Comparison of ENCODE assay signal across 8 mouse cellular contexts in genomic region chr2:167063906-167064496, GRCm38 (mm10). TPM values are rescaled to one million over a fixed set of nuclear protein-coding genes. Genes with fewer than 3 reads are reported as not detected.
DNase-seq lines count a peak whose midpoint lies in the region; ATAC-seq and TF ChIP-seq lines count a peak whose summit lies in the region.

No protein-coding gene starts in this region.

- H3K9ac ChIP-seq in embryonic facial prominence, embryonic 14.5 days (ENCODE audit: low read depth, low read length): peak overlapping the region; percentile 89
- peak overlapping the region; percentile 94 for H3K9ac ChIP-seq in liver, embryonic 12.5 days

- H3K4me3 ChIP-seq in gastrocnemius, adult 2 months: peak overlapping the region; percentile 91
- H3K4me3 ChIP-seq in embryonic facial prominence, embryonic 14.5 days (ENCODE audit: low read depth, low read length): peak overlapping the region; percentile 67
- peak overlapping the region; percentile 84 for H3K4me3 ChIP-seq in liver, embryonic 12.5 days

- no peak for DNase-seq in gastrocnemius, adult 2 months
- no peak for DNase-seq in gastrocnemius, adult 8-10 months (ENCODE audit: low spot score in 2 of 2)
- peak; percentile 48 for DNase-seq in 3134 (ENCODE audit: extremely low read depth, insufficient read length, low spot score)
- DNase-seq in embryonic facial prominence, embryonic 14.5 days (ENCODE audit: low spot score): no peak
- DNase-seq in frontal cortex, postnatal 10 days (ENCODE audit: low spot score in 2 of 2): no peak
- DNase-seq in frontal cortex, adult 2 months (ENCODE audit: extremely low spot score in 1 of 2, low spot score in 1 of 2): no peak

- peak overlapping the region; percentile 91 for H3K4me2 ChIP-seq in embryonic facial prominence, embryonic 14.5 days (ENCODE audit: low read depth, low read length)
- H3K4me2 ChIP-seq in liver, embryonic 12.5 days: peak overlapping the region; percentile 89

- H3K9me3 ChIP-seq in embryonic facial prominence, embryonic 14.5 days (ENCODE audit: control insufficient read depth, low read length): no peaks in the 10 kb centered on the region
- no peaks in the 10 kb centered on the region for H3K9me3 ChIP-seq in liver, embryonic 12.5 days (replicated peaks)

- H3K27ac ChIP-seq in gastrocnemius, adult 2 months: peak overlapping the region; percentile 96
- H3K27ac ChIP-seq in embryonic facial prominence, embryonic 14.5 days (replicated peaks; ENCODE audit: low read depth, low read length): peak overlapping the region; percentile 86
- H3K27ac ChIP-seq in liver, embryonic 12.5 days: peak overlapping the region; percentile 95

- no peaks in the 10 kb centered on the region for H3K27me3 ChIP-seq in embryonic facial prominence, embryonic 14.5 days (replicated peaks; ENCODE audit: control insufficient read depth, insufficient read depth, low read length)
- H3K27me3 ChIP-seq in liver, embryonic 12.5 days (replicated peaks): no peaks in the 10 kb centered on the region

- TF ChIP-seq CTCF in gastrocnemius, adult 2 months (IDR thresholded peaks at IDR 0.05): no peak

- WGBS in embryonic facial prominence, embryonic 14.5 days: under 1% methylated on average over 7 of the region's 7 CpGs
- WGBS in liver, embryonic 12.5 days (ENCODE audit: insufficient replicate concordance): under 1% methylated on average over 7 of the region's 7 CpGs

- peaks cover 16% of the 10 kb centered on the region for H3K4me1 ChIP-seq in embryonic facial prominence, embryonic 14.5 days (ENCODE audit: control insufficient read depth, insufficient read depth, low read length)
- peaks cover 57% of the 10 kb centered on the region for H3K4me1 ChIP-seq in liver, embryonic 12.5 days

- H3K36me3 ChIP-seq in embryonic facial prominence, embryonic 14.5 days (ENCODE audit: control insufficient read depth, insufficient read depth, low read length): peaks cover 35% of the 10 kb centered on the region
- H3K36me3 ChIP-seq in liver, embryonic 12.5 days: peaks cover 42% of the 10 kb centered on the region

- no peak for ATAC-seq in embryonic facial prominence, embryonic 14.5 days (ENCODE audit: low read depth)
- no peak for ATAC-seq in liver, embryonic 12.5 days
- ATAC-seq in activated CD4-positive, CD25-positive, alpha-beta regulatory T cell, adult 4 months: no peak

- intact Hi-C loops in gastrocnemius, adult 2 months (cut with DNase I): loop anchor here (5.0 to 10.0 kb wide), 3 partner anchors 47 to 571 kb away; partner anchors contain the start of genes Ddx27, Slc9a8 and Ube2v1

RNA-seq across cellular contexts. Expression of gene Znfx1, which starts 1.2 kb away (rescaled TPM):
- total RNA-seq in gastrocnemius, adult 2 months (2021): 10 to 100 TPM; 25.2 to 25.8 TPM
- 10 to 100 TPM; 26.7 to 32.5 (median 28.5) TPM for total RNA-seq in gastrocnemius, adult 8-10 months (2022)
- 9.5 and 10.2 TPM in 2 replicates for polyA plus RNA-seq in embryonic facial prominence, embryonic 14.5 days (2014; fragmentation: Nextera tagmentation; extraction: Ambion mirVana)
- polyA plus RNA-seq in liver, embryonic 12.5 days (2016; fragmentation: Nextera tagmentation; extraction: Ambion mirVana): 13.7 and 13.8 TPM in 2 replicates
- 10 to 100 TPM; 18.5 to 26.0 TPM for polyA plus RNA-seq in activated CD4-positive, CD25-positive, alpha-beta regulatory T cell, adult 4 months (2017; shearing (Covaris generic))
- polyA plus RNA-seq in frontal cortex, adult 2 months (2012; rRNA removed): 30.0 and 31.2 TPM in 2 replicates

RNA-seq across cellular contexts. Expression of gene Ddx27, which starts 49.0 kb away (rescaled TPM):
- total RNA-seq in gastrocnemius, adult 2 months (2021): 10 to 100 TPM in 1 of 2 experiments, 1 to 10 TPM in 1; 9.3 to 10.1 TPM
- 10 to 100 TPM in 2 of 4 experiments, 1 to 10 TPM in 2; 8.0 to 12.5 (median 9.8) TPM for total RNA-seq in gastrocnemius, adult 8-10 months (2022)
- polyA plus RNA-seq in embryonic facial prominence, embryonic 14.5 days (2014; fragmentation: Nextera tagmentation; extraction: Ambion mirVana): 31.2 and 34.8 TPM in 2 replicates
- 78.8 and 79.3 TPM in 2 replicates for polyA plus RNA-seq in liver, embryonic 12.5 days (2016; fragmentation: Nextera tagmentation; extraction: Ambion mirVana)
- 10 to 100 TPM; 29.8 to 39.5 TPM for polyA plus RNA-seq in activated CD4-positive, CD25-positive, alpha-beta regulatory T cell, adult 4 months (2017; shearing (Covaris generic))
- 36.7 and 42.6 TPM in 2 replicates for polyA plus RNA-seq in frontal cortex, adult 2 months (2012; rRNA removed)
